Mouse (Mus musculus): Measurements from ENCODE around the gene Otub1. TPM values are rescaled to one million over a fixed set of nuclear protein-coding genes. Genes with fewer than 3 reads are reported as not detected.

Otub1 gene
- polyA plus RNA-seq (2017; shearing (Covaris generic)), result 10 to 100 TPM; 53.9 to 54.8 TPM

DNA sequence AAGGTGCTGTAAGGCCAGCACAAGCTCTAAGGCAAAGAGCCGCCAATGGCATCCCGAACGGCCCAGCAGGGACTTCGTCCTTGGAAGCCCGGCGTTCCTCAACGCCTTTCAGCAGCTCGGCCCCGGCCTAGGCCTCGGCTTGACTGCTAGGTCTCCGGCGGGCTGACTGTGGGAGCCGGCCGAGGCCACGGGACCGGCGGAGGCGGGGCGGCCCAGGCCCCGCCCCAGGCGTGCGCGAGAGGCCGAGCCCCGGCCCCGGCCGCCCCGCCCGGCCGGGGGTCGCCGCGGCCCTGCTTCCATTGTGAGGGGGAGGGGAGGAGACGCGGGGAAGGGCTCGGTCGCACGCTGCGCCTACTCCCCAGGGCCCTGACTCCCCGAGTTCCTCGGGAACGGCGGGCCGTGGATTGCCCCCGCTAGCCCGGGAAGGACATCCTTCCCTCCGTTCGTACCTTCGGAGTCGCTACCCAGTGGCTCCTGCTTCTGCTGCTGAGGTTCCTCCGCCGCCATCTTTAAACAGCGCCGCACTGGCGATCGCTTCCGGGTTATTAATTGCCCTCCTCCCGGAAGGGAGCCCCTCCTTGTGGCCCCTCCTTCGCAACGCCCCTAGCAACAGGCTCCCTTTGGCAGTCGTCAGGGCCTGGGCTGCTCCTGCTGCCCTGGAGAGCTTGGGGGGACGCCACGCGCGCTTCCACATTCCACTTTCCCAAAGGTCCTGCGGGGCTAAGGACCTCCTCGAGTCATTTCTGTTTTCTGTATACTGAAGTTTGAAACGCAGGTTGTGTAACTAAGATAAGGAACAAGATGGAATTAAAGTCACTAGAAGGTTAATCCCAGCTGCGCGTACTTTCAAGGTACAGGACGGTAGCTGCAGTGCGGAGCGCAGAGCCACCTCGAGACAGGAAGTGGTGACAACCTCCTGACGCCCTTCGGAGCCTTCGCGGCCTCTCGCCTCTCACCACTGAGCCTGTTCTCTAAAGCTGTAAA lies at the start of gene Otub1:
Gene Otub1, minus strand, starts transcription at position 564 of the 984 bp plus-strand sequence.

DNA sequence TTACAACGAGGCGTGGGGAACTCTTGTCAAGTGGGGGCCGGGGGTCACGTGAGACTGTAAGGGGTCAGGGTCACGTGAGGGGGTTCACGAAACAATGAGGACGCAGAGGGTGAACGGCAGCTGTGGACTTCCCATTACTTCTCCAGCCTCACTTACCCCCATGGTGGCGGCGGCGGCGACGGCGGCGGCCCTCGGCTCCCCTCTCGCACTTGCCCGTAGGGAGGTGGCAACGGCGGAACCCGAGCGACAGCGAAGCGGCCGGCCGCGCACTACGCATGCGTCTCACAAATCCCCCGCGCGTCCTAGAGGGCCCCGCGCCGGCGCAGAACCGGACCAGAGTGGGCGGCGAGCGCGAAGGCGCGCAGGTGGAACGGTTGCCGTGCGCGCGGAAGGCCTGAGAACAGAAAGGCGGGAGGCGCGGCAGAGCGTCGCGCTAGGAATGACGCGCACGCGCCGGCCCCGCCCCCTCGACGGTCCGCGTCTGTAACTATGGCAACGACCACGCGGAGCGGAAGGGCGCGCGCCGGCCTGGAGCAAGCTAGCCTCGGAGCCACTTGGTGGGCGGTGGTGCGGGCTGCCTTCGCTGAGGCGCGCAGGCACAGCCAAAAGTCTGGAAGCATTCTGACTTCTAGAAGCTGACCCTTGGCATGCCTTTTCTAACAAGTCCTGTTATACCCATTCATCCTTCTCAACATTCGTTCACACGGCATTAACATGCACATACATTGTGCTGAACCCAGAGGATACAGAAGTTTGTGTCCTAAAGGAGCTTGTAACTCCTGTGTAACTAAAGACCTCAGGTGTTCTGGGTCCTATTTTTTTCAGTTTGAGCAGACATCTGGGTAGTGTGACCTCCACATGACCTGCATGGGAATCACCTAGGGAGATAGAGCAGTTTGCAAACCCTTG lies 34.9 kb upstream of the Otub1 start, which contains the start of gene Naa40:
Gene Naa40, minus strand, starts transcription at position 402 of the 909 bp plus-strand sequence.

GRCm38 (mm10) chr19:7217162-7217925 lies 11.2 kb upstream of the Otub1 start, which contains the start of gene Cox8a:
TSS of gene Cox8a (minus strand) at chr19:7217616.

Other genes starting within 250 kb of the Otub1 start
- 100 to 1,000 TPM; 164 to 215 TPM for gene Ppp1r14b, start 231.3 kb downstream of the Otub1 start, polyA plus RNA-seq (2017; shearing (Covaris generic))
- 10 to 100 TPM; 38.5 to 43.6 TPM for gene Plcb3, start 229.8 kb downstream of the Otub1 start, polyA plus RNA-seq (2017; shearing (Covaris generic))
- gene Fkbp2, start 225.8 kb downstream of the Otub1 start, polyA plus RNA-seq (2017; shearing (Covaris generic)), result 10 to 100 TPM; 40.3 to 59.9 TPM
- 10 to 100 TPM; 12.9 to 18.5 TPM for gene Vegfb, start 218.7 kb downstream of the Otub1 start, polyA plus RNA-seq (2017; shearing (Covaris generic))
- gene Dnajc4, start 213.7 kb downstream of the Otub1 start, polyA plus RNA-seq (2017; shearing (Covaris generic)), result 10 to 100 TPM; 52.2 to 52.7 TPM
- gene Nudt22, start 210.2 kb downstream of the Otub1 start, polyA plus RNA-seq (2017; shearing (Covaris generic)), result 10 to 100 TPM; 24.4 to 38.2 TPM
- 1 to 10 TPM; 5.4 to 7.0 TPM for gene Trpt1, start 210.2 kb downstream of the Otub1 start, polyA plus RNA-seq (2017; shearing (Covaris generic))
- 100 to 1,000 TPM; 341 to 346 TPM for gene Fermt3, start 186.8 kb downstream of the Otub1 start, polyA plus RNA-seq (2017; shearing (Covaris generic))
- 100 to 1,000 TPM; 173 to 257 TPM for gene Stip1, start 166.3 kb downstream of the Otub1 start, polyA plus RNA-seq (2017; shearing (Covaris generic))
- gene Macrod1, start 149.5 kb downstream of the Otub1 start, polyA plus RNA-seq (2017; shearing (Covaris generic)), result 10 to 100 TPM; 15.3 to 31.2 TPM
- gene Flrt1, start 100.6 kb downstream of the Otub1 start, polyA plus RNA-seq (2017; shearing (Covaris generic)), result under 1 TPM; 0.13 to 0.88 TPM
- 100 to 1,000 TPM; 406 to 412 TPM for gene Cox8a, start 11.3 kb upstream of the Otub1 start, polyA plus RNA-seq (2017; shearing (Covaris generic))
- gene Naa40, start 34.9 kb upstream of the Otub1 start, polyA plus RNA-seq (2017; shearing (Covaris generic)), result 10 to 100 TPM; 45.3 to 48.1 TPM
- 1 to 10 TPM; 1.7 to 2.4 TPM for gene Rcor2, start 61.0 kb upstream of the Otub1 start, polyA plus RNA-seq (2017; shearing (Covaris generic))
- 100 to 1,000 TPM; 175 to 203 TPM for gene Mark2, start 135.5 kb upstream of the Otub1 start, polyA plus RNA-seq (2017; shearing (Covaris generic))
- 10 to 100 TPM; 24.7 to 29.7 TPM for gene Spindoc, start 176.7 kb upstream of the Otub1 start, polyA plus RNA-seq (2017; shearing (Covaris generic))
- 1 to 10 TPM in 1 of 2 experiments, under 1 TPM in 1; 0.20 to 2.9 TPM for gene 2700081O15Rik, start 211.3 kb upstream of the Otub1 start, polyA plus RNA-seq (2017; shearing (Covaris generic))

Data from inflammation-experienced regulatory T-cells (primary cell).